8 mouse cellular contexts compared by ENCODE assay signal in the genomic region with DNA sequence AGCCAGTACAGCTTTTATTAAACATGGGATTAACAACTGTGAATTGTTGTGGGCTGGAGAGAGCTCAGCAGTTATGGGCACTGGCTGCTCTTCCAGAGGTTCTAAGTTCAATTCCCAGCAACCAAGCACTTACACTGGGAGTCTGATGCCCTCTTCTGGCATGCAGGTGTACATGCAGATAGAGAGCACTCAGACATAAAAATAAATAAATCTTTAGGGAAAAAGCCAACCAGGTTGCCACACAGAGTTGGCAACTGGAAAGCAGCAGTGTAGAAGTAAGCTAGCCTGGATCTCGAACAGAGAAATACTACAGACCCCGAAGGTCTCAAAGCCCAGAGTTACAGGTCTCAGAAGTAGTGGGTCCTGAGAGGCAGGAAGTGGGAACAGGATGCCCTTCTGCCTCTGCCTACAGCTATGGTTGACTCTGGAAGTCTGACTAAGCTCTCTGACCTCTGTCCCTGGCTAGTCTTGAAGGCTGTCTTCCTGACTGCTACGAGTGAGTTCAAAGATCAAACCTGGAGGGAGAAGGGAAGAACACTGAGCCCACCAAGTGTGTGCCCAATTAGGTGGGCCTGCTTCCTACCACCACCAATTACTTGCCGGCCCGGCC. TPM values are rescaled to one million over a fixed set of nuclear protein-coding genes. Genes with fewer than 3 reads are reported as not detected.
DNase-seq lines count a peak whose midpoint lies in the region; ATAC-seq and TF ChIP-seq lines count a peak whose summit lies in the region.

No protein-coding gene starts in this region.

- WGBS in embryonic facial prominence, embryonic 10.5 days, result 47% methylated on average over 5 of the region's 5 CpGs
- WGBS in lung, adult 2 months, result 50% methylated on average over 5 of the region's 5 CpGs

- DNase-seq in cerebellum, adult 11-12 months, result peak; percentile 31
- no peak for DNase-seq in cerebellum, adult 8-10 months
- DNase-seq in embryonic facial prominence, embryonic 10.5 days (ENCODE audit: low spot score), result peak; percentile 34
- DNase-seq in lung, adult 2 months, result peak; percentile 25
- DNase-seq in frontal cortex, postnatal 25 days (ENCODE audit: low spot score in 2 of 2), result no peak
- no peak for DNase-seq in frontal cortex, postnatal 10 days (ENCODE audit: low spot score in 2 of 2)

- H3K9me3 ChIP-seq in megakaryocyte, embryonic 14.5 days, result no peaks in the 10 kb centered on the region
- no peaks in the 10 kb centered on the region for H3K9me3 ChIP-seq in embryonic facial prominence, embryonic 10.5 days

- peaks cover 31% of the 10 kb centered on the region for H3K4me1 ChIP-seq in megakaryocyte, embryonic 14.5 days
- H3K4me1 ChIP-seq in embryonic facial prominence, embryonic 10.5 days, result peaks cover 23% of the 10 kb centered on the region
- no peaks in the 10 kb centered on the region for H3K4me1 ChIP-seq in lung, adult 2 months (ENCODE audit: control insufficient read depth, insufficient read depth, low read length)

- H3K27me3 ChIP-seq in megakaryocyte, embryonic 14.5 days (replicated peaks), result no peaks in the 10 kb centered on the region
- no peaks in the 10 kb centered on the region for H3K27me3 ChIP-seq in embryonic facial prominence, embryonic 10.5 days (replicated peaks; ENCODE audit: low read depth, poor library complexity, severe bottlenecking)

- H3K27ac ChIP-seq in embryonic facial prominence, embryonic 10.5 days (replicated peaks), result 0 out of 2 replicates have a peak overlapping the region, but pooled peaks have one; percentile 35

- no peak for TF ChIP-seq POLR2A in lung, adult 2 months (IDR thresholded peaks at IDR 0.05; ENCODE audit: borderline replicate concordance, extremely low read depth, low read depth, low read length)

- peak overlapping the region; percentile 79 for H3K4me3 ChIP-seq in megakaryocyte, embryonic 14.5 days (replicated peaks)
- H3K4me3 ChIP-seq in embryonic facial prominence, embryonic 10.5 days, result 0 out of 2 replicates have a peak overlapping the region, but pooled peaks have one; percentile 8
- H3K4me3 ChIP-seq in lung, adult 2 months (replicated peaks; ENCODE audit: extremely low read depth, low read depth, low read length), result no peak overlapping the region

- no peak for ATAC-seq in megakaryocyte, adult 5-6 weeks (ENCODE audit: poor library complexity, severe bottlenecking)

- H3K36me3 ChIP-seq in megakaryocyte, embryonic 14.5 days (replicated peaks; ENCODE audit: low read length), result no peaks in the 10 kb centered on the region
- no peaks in the 10 kb centered on the region for H3K36me3 ChIP-seq in embryonic facial prominence, embryonic 10.5 days (replicated peaks)

- 0 out of 2 replicates have a peak, but pooled peaks have one; percentile 3 for TF ChIP-seq CTCF in lung, adult 2 months (IDR thresholded peaks at IDR 0.05; ENCODE audit: insufficient read depth, low read length)

RNA-seq across cellular contexts. Expression of a gene that starts 2.0 kb away (rescaled TPM):
- 153 and 240 TPM in 2 replicates for polyA plus RNA-seq in megakaryocyte, embryonic 14.5 days (2012; ENCODE audit: insufficient read depth, low replicate concordance)
- 48.0 and 66.4 TPM in 2 replicates for total RNA-seq in megakaryocyte, adult 5-6 weeks (2015)
- total RNA-seq in megakaryocyte, adult 5-6 weeks (2017), result 21.9 and 31.2 TPM in 2 replicates
- polyA plus RNA-seq in embryonic facial prominence, embryonic 10.5 days (2016; fragmentation: Nextera tagmentation; extraction: Ambion mirVana), result 97.6 and 102 TPM in 2 replicates
- polyA plus RNA-seq in lung, adult 2 months (2012; rRNA removed), result 147 and 171 TPM in 2 replicates

RNA-seq across cellular contexts. Expression of a gene that starts 19.8 kb away (rescaled TPM):
- polyA plus RNA-seq in megakaryocyte, embryonic 14.5 days (2012; ENCODE audit: insufficient read depth, low replicate concordance), result 22.7 and 54.4 TPM in 2 replicates
- total RNA-seq in megakaryocyte, adult 5-6 weeks (2015), result 143 and 149 TPM in 2 replicates
- total RNA-seq in megakaryocyte, adult 5-6 weeks (2017), result 159 and 180 TPM in 2 replicates
- 36.4 and 38.4 TPM in 2 replicates for polyA plus RNA-seq in embryonic facial prominence, embryonic 10.5 days (2016; fragmentation: Nextera tagmentation; extraction: Ambion mirVana)
- polyA plus RNA-seq in lung, adult 2 months (2012; rRNA removed), result 33.6 and 39.0 TPM in 2 replicates

Comparison
In these comparisons a context has a peak if more than half of its experiments do, and no peak if none do; other contexts are left out.
1. DNase-seq: peak in cerebellum, adult 11-12 months (single experiment), embryonic facial prominence, embryonic 10.5 days (single experiment) and lung, adult 2 months (single experiment); none in cerebellum, adult 8-10 months (single experiment), frontal cortex, postnatal 25 days (0 of 2) and frontal cortex, postnatal 10 days (0 of 2).